Mouse (Mus musculus): Measurements from ENCODE around the gene Klra2. TPM values are rescaled to one million over a fixed set of nuclear protein-coding genes. Genes with fewer than 3 reads are reported as not detected.

The Klra2 gene
- total and polyA plus RNA-seq, 3 experiments: not detected

DNA sequence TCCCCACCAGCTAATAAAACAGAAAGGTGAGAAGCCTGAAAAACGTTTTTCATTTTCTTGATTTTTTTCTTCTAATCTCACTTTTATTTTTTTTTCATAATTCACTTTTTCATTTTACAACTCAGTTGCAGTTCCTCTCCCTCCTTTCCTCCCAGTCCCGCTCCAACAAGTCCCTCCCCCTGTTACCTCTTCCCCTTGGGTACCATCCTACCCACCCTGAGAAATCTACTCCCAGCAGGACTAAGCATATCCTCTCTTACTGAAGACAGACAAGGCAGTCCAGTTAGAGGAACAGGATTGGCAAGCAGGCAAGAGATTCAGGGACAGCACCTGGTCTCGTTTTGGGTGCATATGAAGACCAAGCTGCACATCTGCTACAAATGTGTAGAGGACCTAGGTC lies 15.6 kb upstream of the Klra2 start:
- dilution Hi-C loops (cut with MboI; ENCODE audit: extremely low pct_ligation_motif_present, extremely low pct_unique_long_range_greater_than_20kb, low sequenced_read_pairs): no loop called here
- Histone ChIP-seq H3K27me3 (replicated peaks) (no peaks in the 10 kb centered on the region), H3K36me3 (replicated peaks in 1 of 2; ENCODE audit: control insufficient read depth in 1 of 2, insufficient read depth in 1 of 2, low read length in 1 of 2) (no peaks in the 10 kb centered on the region), H3K27ac (ENCODE audit: insufficient read depth, low read depth) (no peak overlapping the region), H3K79me2 (replicated peaks; ENCODE audit: control insufficient read depth, extremely low read depth, insufficient read depth, poor library complexity, severe bottlenecking) (no peaks in the 10 kb centered on the region), H3K9me3 (replicated peaks; ENCODE audit: low read length) (no peaks in the 10 kb centered on the region), H3K4me1 (ENCODE audit: control insufficient read depth in 1 of 2, insufficient read depth in 2 of 2) (peaks cover 0 to 6% of the 10 kb centered on the region in 2 experiments; a peak in 1 of 4 replicates), H3K9ac (ENCODE audit: insufficient read depth, low read depth) (no peak overlapping the region), H3K4me2 (ENCODE audit: insufficient read depth, low read depth, poor library complexity, severe bottlenecking) (no peak overlapping the region), H3K4me3 (replicated peaks in 1 of 3; ENCODE audit: low read depth in 2 of 3, low read length in 2 of 3, poor library complexity in 1 of 3) (no peak overlapping the region)
- no peak for TF ChIP-seq MYC (IDR thresholded peaks at IDR 0.05; ENCODE audit: low read depth, low read length)
- in situ Hi-C loops (cut with MboI; ENCODE audit: low pct_ligation_motif_present, low pct_unique_long_range_greater_than_20kb, low sequenced_read_pairs): no loop called here
- DNase-seq (ENCODE audit: extremely low read depth): no peak

GRCm38 (mm10) chr6:131262009-131262408 lies 14.8 kb upstream of the Klra2 start:
- Histone ChIP-seq H3K79me2 (replicated peaks; ENCODE audit: control insufficient read depth, extremely low read depth, insufficient read depth, poor library complexity, severe bottlenecking) (no peaks in the 10 kb centered on the region), H3K36me3 (replicated peaks in 1 of 2; ENCODE audit: control insufficient read depth in 1 of 2, insufficient read depth in 1 of 2, low read length in 1 of 2) (no peaks in the 10 kb centered on the region), H3K4me2 (ENCODE audit: insufficient read depth, low read depth, poor library complexity, severe bottlenecking) (no peak overlapping the region), H3K9ac (ENCODE audit: insufficient read depth, low read depth) (no peak overlapping the region), H3K4me1 (ENCODE audit: control insufficient read depth in 1 of 2, insufficient read depth in 2 of 2) (peaks cover 0 to 6% of the 10 kb centered on the region in 2 experiments; a peak in 1 of 4 replicates), H3K9me3 (replicated peaks; ENCODE audit: low read length) (no peaks in the 10 kb centered on the region), H3K27ac (ENCODE audit: insufficient read depth, low read depth) (no peak overlapping the region), H3K27me3 (replicated peaks) (no peaks in the 10 kb centered on the region), H3K4me3 (replicated peaks in 1 of 3; ENCODE audit: low read depth in 2 of 3, low read length in 2 of 3, poor library complexity in 1 of 3) (no peak overlapping the region)
- dilution Hi-C loops (cut with MboI; ENCODE audit: extremely low pct_ligation_motif_present, extremely low pct_unique_long_range_greater_than_20kb, low sequenced_read_pairs) (no loop called here), in situ Hi-C loops (cut with MboI; ENCODE audit: low pct_ligation_motif_present, low pct_unique_long_range_greater_than_20kb, low sequenced_read_pairs) (no loop called here)
- DNase-seq (ENCODE audit: extremely low read depth): peak; percentile 9
- TF ChIP-seq JUND (conservative IDR thresholded peaks at IDR 0.05; ENCODE audit: low read depth, low read length): peak; percentile 86
- no peak for TF ChIP-seq NRF1 (IDR thresholded peaks at IDR 0.05; ENCODE audit: low read depth, low read length)
- TF ChIP-seq IRF4 (IDR thresholded peaks at IDR 0.05; ENCODE audit: low read depth, low read length): peak; percentile 91
- no peak for TF ChIP-seq CHD2 (IDR thresholded peaks at IDR 0.05; ENCODE audit: low read length)
- TF ChIP-seq MYC (IDR thresholded peaks at IDR 0.05; ENCODE audit: low read depth, low read length): no peak
- TF ChIP-seq RCOR1 (conservative IDR thresholded peaks at IDR 0.05; ENCODE audit: low read depth, low read length): no peak
- TF ChIP-seq POLR2AphosphoS2 (IDR thresholded peaks at IDR 0.05; ENCODE audit: low read depth, low read length): no peak
- TF ChIP-seq ZMIZ1 (IDR thresholded peaks at IDR 0.05; ENCODE audit: low read depth, low read length): no peak
- no peak for TF ChIP-seq ELF1 (IDR thresholded peaks at IDR 0.05; ENCODE audit: low read depth, low read length)
- no peak for TF ChIP-seq POLR2A (IDR thresholded peaks at IDR 0.05; ENCODE audit: low read depth, low read length)
- TF ChIP-seq NELFE (IDR thresholded peaks at IDR 0.05; ENCODE audit: low read depth, low read length): no peak
- no peak for TF ChIP-seq MXI1 (IDR thresholded peaks at IDR 0.05; ENCODE audit: low read depth, low read length)
- no peak for TF ChIP-seq KAT2A (IDR thresholded peaks at IDR 0.05; ENCODE audit: insufficient replicate concordance, low read length)
- no peak for TF ChIP-seq HCFC1 (IDR thresholded peaks at IDR 0.05; ENCODE audit: low read depth, low read length)
- no peak for TF ChIP-seq SMC3 (IDR thresholded peaks at IDR 0.05; ENCODE audit: low read depth, low read length)
- peak; percentile 74 for TF ChIP-seq JUN (IDR thresholded peaks at IDR 0.05; ENCODE audit: insufficient read depth, low read depth, low read length)
- no peak for TF ChIP-seq USF2 (conservative IDR thresholded peaks at IDR 0.05; ENCODE audit: low read depth, low read length)
- TF ChIP-seq EP300 (IDR thresholded peaks at IDR 0.05; ENCODE audit: low read length): peak; percentile 79
- TF ChIP-seq UBTF (IDR thresholded peaks at IDR 0.05; ENCODE audit: low read depth, low read length): no peak
- no peak for TF ChIP-seq SIN3A (IDR thresholded peaks at IDR 0.05; ENCODE audit: low read length)
- TF ChIP-seq MAZ (IDR thresholded peaks at IDR 0.05; ENCODE audit: low read depth, low read length): no peak
- TF ChIP-seq RAD21 (IDR thresholded peaks at IDR 0.05; ENCODE audit: low read depth, low read length): no peak
- no peak for TF ChIP-seq ZKSCAN1 (IDR thresholded peaks at IDR 0.05; ENCODE audit: borderline replicate concordance, low read depth, low read length)
- no peak for TF ChIP-seq USF1 (IDR thresholded peaks at IDR 0.05; ENCODE audit: low read depth, low read length)
- TF ChIP-seq MAFK (IDR thresholded peaks at IDR 0.05; ENCODE audit: insufficient replicate concordance, low read length): no peak
- TF ChIP-seq PAX5 (IDR thresholded peaks at IDR 0.05; ENCODE audit: low read length): no peak
- TF ChIP-seq ETS1 (conservative IDR thresholded peaks at IDR 0.05; ENCODE audit: low read depth, low read length): no peak
- no peak for TF ChIP-seq CTCF (conservative IDR thresholded peaks at IDR 0.05 in 1 of 2, IDR thresholded peaks at IDR 0.05 in 1 of 2; ENCODE audit: low read depth in 2 of 2, low read length in 2 of 2)
- peak; percentile 95 for TF ChIP-seq ZNF384 (IDR thresholded peaks at IDR 0.05; ENCODE audit: low read depth, low read length)
- no peak for TF ChIP-seq GABPA (IDR thresholded peaks at IDR 0.05; ENCODE audit: insufficient replicate concordance, low read depth, low read length)
- no peak for TF ChIP-seq CHD1 (IDR thresholded peaks at IDR 0.05; ENCODE audit: low read depth, low read length)
- TF ChIP-seq MEF2A (IDR thresholded peaks at IDR 0.05; ENCODE audit: borderline replicate concordance, low read depth, low read length): no peak
- TF ChIP-seq BHLHE40 (IDR thresholded peaks at IDR 0.05; ENCODE audit: low read depth, low read length): peak; percentile 49; the same call in 1 of the 2 replicates
- no peak for TF ChIP-seq TBP (conservative IDR thresholded peaks at IDR 0.05; ENCODE audit: low read depth, low read length)
- TF ChIP-seq TCF12 (IDR thresholded peaks at IDR 0.05; ENCODE audit: low read depth, low read length): no peak

All from CH12.LX (cell line).